Mouse (Mus musculus): ENCODE data around the gene Smarcc2. TPM values are rescaled to one million over a fixed set of nuclear protein-coding genes. Genes with fewer than 3 reads are reported as not detected.
A peak's percentile ranks its signal among the peaks of the same experiment; 100 is the strongest.

Gene Smarcc2
- polyA plus RNA-seq, 1 experiment from 2014 or later: 83.3 TPM

GRCm38 (mm10) chr10:128516677-128517076 lies 57.6 kb downstream of the Smarcc2 start:
- H3K4me2 ChIP-seq: no peak overlapping the region

DNA sequence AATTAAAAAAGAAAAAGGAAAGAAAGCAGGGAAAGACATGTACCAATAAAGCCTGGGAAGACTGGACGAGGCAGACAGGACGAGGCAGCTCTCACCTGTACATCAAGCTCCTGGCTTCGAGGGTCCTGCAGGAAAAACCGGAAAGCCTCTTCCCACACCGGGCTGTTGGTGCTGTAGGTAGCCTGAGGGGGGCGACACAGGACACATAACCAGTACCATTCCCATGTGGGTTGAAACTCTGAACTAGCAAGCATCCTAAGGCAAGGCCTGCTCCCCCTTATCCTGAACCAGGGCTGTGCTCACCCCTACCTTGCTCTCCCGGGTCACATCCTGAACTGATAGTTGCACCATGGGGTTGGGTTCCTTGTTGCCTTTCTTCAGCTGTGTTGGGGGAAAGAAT lies 59.8 kb downstream of the Smarcc2 start:
- no peak for ATAC-seq (ENCODE audit: insufficient number of reproducible peaks, low FRiP score)
- Histone ChIP-seq H3K4me1 (replicated peaks) (peaks cover 1% of the 10 kb centered on the region; the same call in 1 of the 2 replicates), H3K27ac (ENCODE audit: poor library complexity, severe bottlenecking) (no peak overlapping the region), H3K4me3 (no peak overlapping the region), H3K27me3 (replicated peaks) (peaks cover 21% of the 10 kb centered on the region), H3K9me3 (replicated peaks) (no peaks in the 10 kb centered on the region), H3K36me3 (peaks cover 75% of the 10 kb centered on the region), H3K9ac (no peak overlapping the region), H3K4me2 (no peak overlapping the region)
- WGBS: 69% methylated on average over 7 of the region's 7 CpGs

More at GRCm38 (mm10) chr10:128516677-128517076, 57.6 kb downstream of the Smarcc2 start:
- H3K4me3 ChIP-seq: no peak overlapping the region
- 37% methylated on average over 6 of the region's 6 CpGs for WGBS
- peaks cover 21% of the 10 kb centered on the region for H3K27me3 ChIP-seq (replicated peaks)
- H3K4me1 ChIP-seq (replicated peaks): no peaks in the 10 kb centered on the region
- no peaks in the 10 kb centered on the region for H3K9me3 ChIP-seq (replicated peaks)
- H3K9ac ChIP-seq: no peak overlapping the region
- H3K36me3 ChIP-seq: peaks cover 88% of the 10 kb centered on the region
- no peak overlapping the region for H3K27ac ChIP-seq (ENCODE audit: poor library complexity, severe bottlenecking)
- peak; percentile 64; the same call in 1 of the 2 replicates for ATAC-seq (ENCODE audit: insufficient number of reproducible peaks, low FRiP score)

DNA sequence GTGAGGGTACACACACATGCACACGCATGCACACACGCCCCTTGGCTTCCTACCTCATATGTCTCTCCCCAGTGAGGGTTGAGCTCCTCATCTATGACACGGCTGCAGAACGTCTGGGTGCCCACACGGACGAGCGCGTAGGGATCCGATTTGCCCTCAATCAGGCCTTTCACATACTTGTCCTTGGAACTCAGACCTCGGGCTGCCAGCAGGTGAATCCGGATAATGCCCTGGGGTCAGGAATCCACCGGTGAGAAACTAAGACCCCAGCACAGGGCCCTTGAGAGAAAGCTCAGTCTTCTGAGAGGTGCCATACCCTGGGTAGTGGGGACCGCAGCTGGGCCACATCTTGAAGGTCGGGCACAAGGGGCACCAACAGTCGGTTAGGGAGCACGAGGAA lies 61.5 kb downstream of the Smarcc2 start:
- ATAC-seq (ENCODE audit: insufficient number of reproducible peaks, low FRiP score): no peak
- 87% methylated on average over 16 of the region's 16 CpGs for WGBS
- Histone ChIP-seq H3K9me3 (replicated peaks) (no peaks in the 10 kb centered on the region), H3K27me3 (replicated peaks) (peaks cover 21% of the 10 kb centered on the region), H3K4me3 (no peak overlapping the region), H3K36me3 (peaks cover 63% of the 10 kb centered on the region), H3K4me2 (no peak overlapping the region), H3K4me1 (replicated peaks) (peaks cover 9% of the 10 kb centered on the region), H3K27ac (ENCODE audit: poor library complexity, severe bottlenecking) (no peak overlapping the region), H3K9ac (no peak overlapping the region)

GRCm38 (mm10) chr10:128522351-128522750 lies 63.3 kb downstream of the Smarcc2 start:
- Histone ChIP-seq H3K27me3 (replicated peaks) (peaks cover 7% of the 10 kb centered on the region), H3K4me2 (no peak overlapping the region), H3K27ac (ENCODE audit: poor library complexity, severe bottlenecking) (no peak overlapping the region), H3K4me1 (replicated peaks) (peaks cover 9% of the 10 kb centered on the region), H3K4me3 (no peak overlapping the region), H3K9ac (no peak overlapping the region), H3K9me3 (replicated peaks) (no peaks in the 10 kb centered on the region), H3K36me3 (peaks cover 45% of the 10 kb centered on the region)
- ATAC-seq (ENCODE audit: insufficient number of reproducible peaks, low FRiP score): no peak
- 77% methylated on average over 6 of the region's 6 CpGs for WGBS

- WGBS: 14% methylated on average over 11 of the region's 11 CpGs
- Histone ChIP-seq H3K36me3 (peaks cover 29% of the 10 kb centered on the region), H3K9me3 (replicated peaks) (no peaks in the 10 kb centered on the region), H3K4me1 (replicated peaks) (peaks cover 9% of the 10 kb centered on the region), H3K9ac (peak overlapping the region; percentile 81), H3K27ac (ENCODE audit: poor library complexity, severe bottlenecking) (0 out of 2 replicates have a peak overlapping the region, but pooled peaks have one; percentile 65), H3K4me3 (peak overlapping the region; percentile 68), H3K27me3 (replicated peaks) (no peaks in the 10 kb centered on the region), H3K4me2 (peak overlapping the region; percentile 88)
- no peak for ATAC-seq (ENCODE audit: insufficient number of reproducible peaks, low FRiP score)
These were observed 65.2 kb downstream of the Smarcc2 start for GRCm38 (mm10) chr10:128524111-128524731.

GRCm38 (mm10) chr10:128524732-128525662 lies 65.9 kb downstream of the Smarcc2 start:
- H3K4me2 ChIP-seq: peak overlapping the region; percentile 88
- peak overlapping the region; percentile 81 for H3K9ac ChIP-seq
- peaks cover 22% of the 10 kb centered on the region for H3K36me3 ChIP-seq
- H3K4me3 ChIP-seq: peak overlapping the region; percentile 68
- ATAC-seq (ENCODE audit: insufficient number of reproducible peaks, low FRiP score): peak; percentile 18
- peaks cover 9% of the 10 kb centered on the region for H3K4me1 ChIP-seq (replicated peaks)
- H3K9me3 ChIP-seq (replicated peaks): no peaks in the 10 kb centered on the region
- H3K27ac ChIP-seq (ENCODE audit: poor library complexity, severe bottlenecking): peak overlapping the region; percentile 65
- under 1% methylated on average over 58 of the region's 58 CpGs for WGBS
- no peaks in the 10 kb centered on the region for H3K27me3 ChIP-seq (replicated peaks)

DNA sequence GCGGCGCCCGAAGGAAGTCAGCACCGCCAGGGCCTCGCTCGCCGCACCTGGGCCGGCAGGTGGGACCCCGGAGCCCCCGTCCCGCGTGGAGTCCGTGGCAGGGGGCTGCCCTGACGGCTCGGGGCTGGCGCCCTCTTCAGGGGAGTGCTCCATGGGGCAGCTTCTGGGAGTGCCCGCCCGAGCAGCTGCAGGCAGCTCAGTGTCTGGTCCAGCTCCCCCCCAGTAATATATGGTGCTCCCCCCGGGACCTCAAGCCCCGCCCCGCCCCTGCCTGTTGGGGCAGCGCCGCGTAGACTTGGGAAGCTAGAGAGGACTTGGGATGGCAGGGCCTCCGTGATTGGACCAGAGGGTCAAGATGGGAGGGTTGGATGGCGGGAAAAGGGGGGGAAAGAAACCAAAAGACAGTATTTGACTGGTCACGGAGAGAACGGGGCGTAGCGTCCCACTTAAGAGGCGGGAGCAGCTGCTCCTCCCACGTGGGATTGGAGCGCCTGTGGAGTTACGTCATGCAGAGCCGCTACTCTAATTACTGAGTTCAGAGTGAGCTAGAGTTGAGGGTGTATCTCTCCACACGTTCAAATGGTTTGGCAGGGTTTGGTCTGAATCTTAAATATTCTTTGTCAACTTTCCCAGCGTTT lies 66.7 kb downstream of the Smarcc2 start, which contains the start of gene Esyt1:
TSS of gene Esyt1 (minus strand) at position 201 of the 638 bp plus-strand sequence.
- H3K4me2 ChIP-seq: peak within 1 kb of the TSS; percentile 88
- peak within 1 kb of the TSS; percentile 68 for H3K4me3 ChIP-seq
- peak within 1 kb of the TSS; percentile 81 for H3K9ac ChIP-seq
- peak within 1 kb of the TSS; percentile 65 for H3K27ac ChIP-seq (ENCODE audit: poor library complexity, severe bottlenecking)
- H3K9me3 ChIP-seq (replicated peaks): no peaks in the 10 kb centered on the region
- ATAC-seq (ENCODE audit: insufficient number of reproducible peaks, low FRiP score): peak; percentile 96
- H3K4me1 ChIP-seq (replicated peaks): peaks cover 9% of the 10 kb centered on the region
- no peaks in the 10 kb centered on the region for H3K27me3 ChIP-seq (replicated peaks)
- peaks cover 14% of the 10 kb centered on the region for H3K36me3 ChIP-seq
- under 1% methylated on average over 37 of the region's 37 CpGs for WGBS

DNA sequence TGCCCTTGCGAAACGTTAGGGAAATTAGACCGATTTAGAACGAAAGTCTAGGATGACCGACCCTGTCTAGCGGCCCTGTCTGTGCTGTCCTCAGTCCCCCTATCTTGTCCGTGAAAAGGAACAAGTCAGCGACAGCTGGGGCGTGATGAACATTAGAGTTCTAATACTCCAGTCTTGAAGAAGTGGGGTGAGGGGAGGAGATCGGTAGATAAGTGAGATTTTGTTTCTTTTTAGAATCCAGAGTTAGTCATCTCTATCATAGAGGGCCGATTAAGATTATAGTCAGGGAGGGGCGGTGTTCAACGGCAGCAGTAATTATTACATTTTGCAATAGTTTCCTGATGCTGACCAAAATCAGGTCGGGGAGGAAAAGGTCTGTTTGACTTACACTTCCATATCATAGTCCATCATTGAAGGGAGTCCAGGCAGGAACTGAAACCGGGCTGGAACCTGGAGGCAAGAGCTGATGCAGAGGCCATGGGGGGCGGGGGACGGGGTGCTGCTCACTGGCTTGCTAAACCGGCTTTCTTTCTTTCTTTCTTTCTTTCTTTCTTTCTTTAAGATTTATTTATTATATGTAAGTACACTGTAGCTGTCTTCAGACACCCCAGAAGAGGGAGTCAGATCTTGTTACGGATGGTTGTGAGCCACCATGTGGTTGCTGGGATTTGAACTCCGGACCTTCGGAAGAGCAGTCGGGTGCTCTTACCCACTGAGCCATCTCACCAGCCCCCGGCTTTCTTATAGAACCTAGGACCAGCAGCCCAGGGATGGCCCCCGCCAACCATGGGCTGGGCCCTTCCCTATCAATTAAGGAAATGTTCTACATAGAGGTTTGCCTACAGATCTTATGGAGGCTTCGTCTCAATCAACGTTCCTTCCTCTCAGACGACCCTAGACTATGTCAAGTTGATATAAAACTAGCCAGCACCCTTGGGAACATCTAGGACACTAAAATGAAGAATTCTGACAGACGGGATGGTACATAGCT lies 67.6 kb downstream of the Smarcc2 start:
- H3K4me3 ChIP-seq: peak overlapping the region; percentile 68
- peaks cover 6% of the 10 kb centered on the region; the same call in 1 of the 2 replicates for H3K36me3 ChIP-seq
- WGBS: 26% methylated on average over 28 of the region's 28 CpGs
- no peaks in the 10 kb centered on the region for H3K27me3 ChIP-seq (replicated peaks)
- H3K9ac ChIP-seq: peak overlapping the region; percentile 47
- no peaks in the 10 kb centered on the region for H3K9me3 ChIP-seq (replicated peaks)
- peak overlapping the region; percentile 88 for H3K4me2 ChIP-seq
- peaks cover 9% of the 10 kb centered on the region for H3K4me1 ChIP-seq (replicated peaks)
- no peak for ATAC-seq (ENCODE audit: insufficient number of reproducible peaks, low FRiP score)
- peak overlapping the region; percentile 36 for H3K27ac ChIP-seq (ENCODE audit: poor library complexity, severe bottlenecking)

DNA sequence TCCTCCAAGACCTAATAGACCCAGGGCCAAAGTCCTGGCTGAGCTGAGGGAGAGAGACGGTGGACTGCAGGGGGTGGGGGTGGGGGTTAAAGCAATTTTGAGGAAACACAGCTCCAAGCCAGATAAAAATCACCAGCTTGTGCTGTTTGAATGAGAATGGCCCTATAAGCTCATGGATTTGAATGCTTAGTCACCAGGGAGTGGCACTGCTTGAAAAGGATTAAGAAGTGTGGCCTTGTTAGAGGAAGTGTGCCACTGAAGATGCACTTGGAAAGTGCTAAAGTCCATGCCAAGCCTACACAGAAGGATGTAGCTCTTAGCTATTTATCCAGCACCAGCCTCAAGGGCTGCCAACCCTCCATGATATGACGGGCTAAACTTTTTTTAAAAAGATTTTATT lies 76.2 kb downstream of the Smarcc2 start:
- WGBS: 76% methylated on average over 2 of the region's 2 CpGs
- no peak overlapping the region for H3K4me3 ChIP-seq
- no peak for ATAC-seq (ENCODE audit: insufficient number of reproducible peaks, low FRiP score)

More for the DNA sequence above, 76.2 kb downstream of the Smarcc2 start:
- peaks cover 4% of the 10 kb centered on the region; the same call in 1 of the 2 replicates for H3K4me1 ChIP-seq (replicated peaks)
- H3K9me3 ChIP-seq (replicated peaks): no peaks in the 10 kb centered on the region
- H3K27me3 ChIP-seq (replicated peaks): no peaks in the 10 kb centered on the region
- no peak overlapping the region for H3K9ac ChIP-seq
- no peaks in the 10 kb centered on the region for H3K36me3 ChIP-seq
- H3K27ac ChIP-seq (ENCODE audit: poor library complexity, severe bottlenecking): no peak overlapping the region
- H3K4me2 ChIP-seq: no peak overlapping the region
